Mouse (Mus musculus) hindbrain, embryonic 16.5 days (tissue): ENCODE results near the gene Dusp10. TPM values are rescaled to one million over a fixed set of nuclear protein-coding genes. Genes with fewer than 3 reads are reported as not detected.

Experiments used
- ATAC-seq: fragments of 200-750 bp; cut with Nextera tagmentation; 2 replicates; pipeline ENCODE4 v1.8.0; 2017; ENCODE audit warnings: moderate TSS enrichment, moderate library complexity
- H3K27ac ChIP-seq: fragments of 300-500 bp; sonication (generic); 2 replicates; pipeline ENCODE4 v1.5.1; 2014; ENCODE audit warnings: low read depth, mild to moderate bottlenecking, control low read depth, low read length, moderate library complexity
- H3K27me3 ChIP-seq: fragments of 300-500 bp; sonication (generic); replicated peaks from 2 replicates; pipeline ENCODE4 v1.6.1; 2014; ENCODE audit warnings: low read length; ENCODE audit not compliant: control insufficient read depth, insufficient read depth
- H3K36me3 ChIP-seq: fragments of 300-500 bp; sonication (generic); 2 replicates; pipeline ENCODE4 v1.6.1; 2014; ENCODE audit warnings: mild to moderate bottlenecking, low read length, moderate library complexity, mixed read lengths; ENCODE audit not compliant: control insufficient read depth, insufficient read depth
- H3K4me1 ChIP-seq: fragments of 300-500 bp; sonication (generic); 2 replicates; pipeline ENCODE4 v1.6.1; 2014; ENCODE audit warnings: low read depth, low read length; ENCODE audit not compliant: control insufficient read depth, insufficient read depth
- H3K4me2 ChIP-seq: fragments of 300-500 bp; sonication (generic); 2 replicates; pipeline ENCODE4 v1.6.1; 2014; ENCODE audit warnings: mild to moderate bottlenecking, low read length, control low read depth, moderate library complexity
- H3K4me3 ChIP-seq: fragments of 300-500 bp; sonication (generic); 2 replicates; pipeline ENCODE4 v1.5.1; 2014; ENCODE audit warnings: mild to moderate bottlenecking, low read length, control low read depth, moderate library complexity
- H3K9ac ChIP-seq: fragments of 300-500 bp; sonication (generic); 2 replicates; pipeline ENCODE4 v1.6.1; 2014; ENCODE audit warnings: low read depth, mild to moderate bottlenecking, control low read depth, low read length, moderate library complexity
- H3K9me3 ChIP-seq: fragments of 300-500 bp; sonication (generic); 2 replicates; pipeline ENCODE4 v1.6.1; 2014; ENCODE audit warnings: mild to moderate bottlenecking, low read length, moderate library complexity; ENCODE audit not compliant: control insufficient read depth
- WGBS: fragments of 180-500 bp; shearing (Covaris S2); extraction: QIAGEN DNeasy Blood & Tissue Kit; methylation state at CpG from one replicate; pipeline ENCODE4 v1.1.7; 2014; 5-methylcytosine and 5-hydroxymethylcytosine counted together
- polyA plus RNA-seq: library from polyadenylated mRNA; unstranded; fragments of >200 nt; fragmentation: Nextera tagmentation; extraction: Ambion mirVana; gene quantifications from 2 replicates; pipeline ENCODE4 v1.2.1, GENCODE M21; 2015

Dusp10 gene
- polyA plus RNA-seq, 1 experiment from 2014 or later, result 5.6 TPM

DNA sequence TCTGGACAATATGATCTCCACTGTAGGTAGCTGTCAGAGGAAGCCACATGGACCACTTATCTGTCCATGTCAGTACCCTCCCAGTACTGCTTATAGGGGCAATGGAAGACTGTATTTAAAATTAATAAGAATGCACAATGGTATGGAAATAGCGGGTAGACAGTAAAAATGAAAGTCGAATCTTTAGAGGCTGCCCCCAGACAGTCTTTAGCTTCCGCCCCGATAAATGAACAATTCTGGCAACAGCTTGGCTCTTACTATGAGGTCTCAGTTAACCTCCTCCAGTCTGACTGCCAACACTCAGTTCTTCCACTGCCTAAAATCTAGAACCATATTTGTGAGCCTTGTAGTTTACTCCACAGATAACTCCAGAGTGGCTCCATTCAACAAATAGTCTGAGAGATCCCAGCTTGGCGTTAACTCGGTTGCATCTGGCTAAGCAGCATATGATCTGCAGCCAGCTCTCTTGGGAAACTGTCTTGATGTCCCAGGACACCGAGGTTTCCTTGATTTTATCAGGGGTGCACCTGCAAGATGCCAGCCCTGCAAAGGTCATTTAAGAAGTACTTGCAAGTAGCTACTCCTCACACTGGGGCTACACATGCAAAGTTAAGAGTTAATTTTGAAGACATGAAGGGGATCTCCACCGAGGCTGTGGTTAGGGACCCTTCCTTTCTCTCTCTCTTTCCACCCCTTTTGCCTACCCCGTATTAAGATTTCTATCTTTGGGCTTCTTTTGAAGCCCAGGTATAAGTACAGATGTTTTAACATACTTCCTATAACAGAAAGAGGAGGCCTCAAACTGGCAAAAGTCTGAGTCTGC is 88.0 kb downstream of the Dusp10 start:
- Histone ChIP-seq H3K27me3 (no peaks in the 10 kb centered on the region), H3K9me3 (no peaks in the 10 kb centered on the region), H3K9ac (no peak overlapping the region), H3K4me3 (no peak overlapping the region), H3K4me1 (no peaks in the 10 kb centered on the region), H3K4me2 (no peak overlapping the region), H3K36me3 (no peaks in the 10 kb centered on the region), H3K27ac (no peak overlapping the region)
- WGBS, result 82% methylated on average over 9 of the region's 9 CpGs
- ATAC-seq, result no peak

DNA sequence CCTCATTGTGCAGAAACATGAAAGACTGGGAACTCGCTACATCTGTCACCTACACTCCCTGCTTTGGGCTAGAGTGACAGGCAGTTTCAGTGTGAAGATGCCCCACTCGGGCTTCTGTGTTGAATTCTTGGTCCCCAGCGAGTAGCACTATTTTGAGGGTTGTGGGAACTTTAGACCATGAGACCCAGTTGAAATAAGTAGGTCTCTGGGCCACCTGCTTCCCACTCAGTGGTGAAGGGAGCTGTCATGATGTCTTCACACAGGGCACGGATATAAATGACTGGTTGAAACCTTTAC is 88.6 kb downstream of the Dusp10 start:
- 82% methylated on average over 4 of the region's 4 CpGs for WGBS

DNA sequence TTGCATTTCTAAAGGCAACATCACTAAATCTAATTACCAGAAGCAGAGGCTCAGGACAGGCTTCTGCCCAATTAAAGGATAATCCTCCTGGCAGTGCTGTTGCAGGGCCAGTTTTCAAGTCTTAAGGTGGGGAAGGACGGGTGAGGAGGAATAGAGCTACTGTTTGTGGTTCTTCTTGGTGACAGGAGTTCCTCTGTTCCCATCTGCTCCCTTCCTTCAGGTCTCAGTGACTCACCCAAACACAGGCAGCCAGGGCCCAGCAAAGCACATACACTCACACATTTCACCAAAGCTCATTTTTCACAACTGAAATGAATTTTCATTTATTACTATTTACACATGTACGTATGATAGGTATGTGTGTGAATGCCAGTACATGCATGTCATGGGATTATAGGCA is 93.7 kb downstream of the Dusp10 start:
- ATAC-seq, result no peak
- Histone ChIP-seq H3K4me3 (no peak overlapping the region), H3K4me2 (no peak overlapping the region), H3K4me1 (no peaks in the 10 kb centered on the region), H3K9me3 (no peaks in the 10 kb centered on the region), H3K27me3 (no peaks in the 10 kb centered on the region), H3K9ac (no peak overlapping the region), H3K36me3 (no peaks in the 10 kb centered on the region), H3K27ac (no peak overlapping the region)
- WGBS, result 63% methylated on average over 2 of the region's 2 CpGs

More for the DNA sequence above, 88.6 kb downstream of the Dusp10 start:
- H3K9ac ChIP-seq, result no peak overlapping the region
- no peak overlapping the region for H3K4me2 ChIP-seq
- no peaks in the 10 kb centered on the region for H3K9me3 ChIP-seq
- no peak for ATAC-seq
- H3K27ac ChIP-seq, result no peak overlapping the region
- no peaks in the 10 kb centered on the region for H3K4me1 ChIP-seq
- H3K27me3 ChIP-seq, result no peaks in the 10 kb centered on the region
- no peak overlapping the region for H3K4me3 ChIP-seq
- no peaks in the 10 kb centered on the region for H3K36me3 ChIP-seq

DNA sequence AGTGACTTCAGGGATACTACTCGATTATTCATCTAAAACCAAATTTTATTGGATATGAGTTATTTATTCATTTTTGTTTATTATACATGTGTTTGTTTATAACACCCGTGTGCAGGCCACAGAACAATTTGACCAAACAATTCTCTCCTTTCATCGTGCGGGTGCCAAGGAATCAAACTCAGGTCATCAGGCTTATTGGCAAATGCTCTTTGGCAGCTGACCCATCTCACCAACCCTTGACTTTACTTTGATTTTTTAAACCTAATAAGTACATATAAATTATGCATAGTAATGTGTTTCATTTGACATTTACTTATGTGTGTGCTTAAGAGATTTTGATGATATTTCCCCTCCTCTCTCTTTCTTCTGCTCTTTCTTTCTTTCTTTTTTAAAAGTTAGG is 94.3 kb downstream of the Dusp10 start:
- WGBS, result 86% methylated on average over 4 of the region's 4 CpGs

DNA sequence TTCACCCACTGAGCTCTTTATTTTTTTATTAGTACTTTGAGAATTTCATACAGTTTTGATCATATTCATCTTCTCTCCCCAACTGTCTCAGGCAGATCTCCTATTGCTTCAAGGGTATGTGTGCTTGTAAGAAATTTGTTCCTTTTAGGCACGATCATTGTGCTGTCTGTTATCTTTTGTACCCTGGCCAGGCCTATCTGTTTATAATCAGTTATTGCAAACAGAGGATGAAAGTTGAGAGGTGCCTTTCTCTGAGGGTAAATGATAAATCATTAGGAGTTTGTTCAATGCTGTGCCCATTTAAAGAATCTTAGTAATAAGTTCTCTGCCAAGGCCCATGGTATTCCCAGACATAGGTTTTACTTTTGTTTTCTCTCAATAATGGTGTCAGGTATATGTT is 95.2 kb downstream of the Dusp10 start:
- H3K27ac ChIP-seq, result no peak overlapping the region
- no peak for ATAC-seq
- H3K4me3 ChIP-seq, result no peak overlapping the region
- no peaks in the 10 kb centered on the region for H3K4me1 ChIP-seq
- H3K4me2 ChIP-seq, result no peak overlapping the region
- H3K27me3 ChIP-seq, result no peaks in the 10 kb centered on the region
- H3K9ac ChIP-seq, result no peak overlapping the region
- no peaks in the 10 kb centered on the region for H3K9me3 ChIP-seq
- no peaks in the 10 kb centered on the region for H3K36me3 ChIP-seq
- WGBS, result 88% methylated on average over 1 of the region's 1 CpGs

More for the DNA sequence above, 94.3 kb downstream of the Dusp10 start:
- Histone ChIP-seq H3K36me3 (no peaks in the 10 kb centered on the region), H3K9ac (no peak overlapping the region), H3K27ac (no peak overlapping the region), H3K9me3 (no peaks in the 10 kb centered on the region), H3K4me1 (no peaks in the 10 kb centered on the region), H3K27me3 (no peaks in the 10 kb centered on the region), H3K4me2 (no peak overlapping the region), H3K4me3 (no peak overlapping the region)
- ATAC-seq, result no peak

DNA sequence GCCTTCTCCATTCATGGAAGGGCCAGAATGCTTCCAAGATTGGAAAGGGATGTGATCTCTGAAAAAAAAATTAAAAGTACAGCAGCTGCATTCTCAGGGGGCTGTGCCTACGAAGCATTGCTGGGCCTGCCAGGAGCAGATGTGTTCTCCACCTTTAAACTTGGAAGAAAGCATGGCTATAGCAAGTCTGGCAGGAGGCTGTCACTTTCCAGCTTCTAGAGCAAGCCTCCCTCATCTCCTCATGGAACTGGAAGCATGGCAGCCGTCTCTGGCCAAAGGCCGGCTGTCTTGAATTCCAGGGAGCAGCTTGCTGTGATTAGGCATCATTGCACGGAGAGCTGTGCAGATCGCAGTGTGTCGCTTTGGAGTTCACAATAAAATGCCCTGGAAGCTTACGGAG is 104.5 kb downstream of the Dusp10 start:
- Histone ChIP-seq H3K9me3 (no peaks in the 10 kb centered on the region), H3K27me3 (no peaks in the 10 kb centered on the region), H3K4me1 (no peaks in the 10 kb centered on the region), H3K27ac (no peak overlapping the region), H3K36me3 (no peaks in the 10 kb centered on the region), H3K4me3 (no peak overlapping the region), H3K9ac (no peak overlapping the region), H3K4me2 (no peak overlapping the region)
- no peak for ATAC-seq
- WGBS, result 74% methylated on average over 7 of the region's 7 CpGs

DNA sequence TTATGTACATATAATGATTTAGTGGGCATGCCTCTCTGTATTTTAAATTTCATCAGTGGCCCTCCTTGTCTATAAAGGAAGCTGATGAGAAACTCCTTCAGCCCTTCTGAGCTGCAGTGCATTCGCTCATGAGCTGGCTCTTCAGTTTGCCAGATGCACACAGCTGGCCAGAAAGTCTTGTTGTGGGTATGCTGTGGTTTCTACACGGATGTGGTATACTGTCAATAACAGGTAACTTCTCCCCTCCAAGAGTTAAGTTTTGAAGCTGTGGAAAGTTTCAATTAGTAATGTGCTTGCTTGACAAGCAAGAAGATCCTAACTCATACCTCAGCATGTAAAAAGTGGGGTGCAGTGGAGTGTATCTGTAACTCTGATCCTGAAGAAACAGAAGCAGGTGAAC is 104.9 kb downstream of the Dusp10 start:
- H3K4me1 ChIP-seq, result no peaks in the 10 kb centered on the region
- H3K36me3 ChIP-seq, result no peaks in the 10 kb centered on the region
- H3K4me3 ChIP-seq, result no peak overlapping the region
- no peak overlapping the region for H3K4me2 ChIP-seq
- H3K27me3 ChIP-seq, result no peaks in the 10 kb centered on the region
- ATAC-seq, result no peak
- 81% methylated on average over 2 of the region's 2 CpGs for WGBS
- H3K9ac ChIP-seq, result no peak overlapping the region
- no peaks in the 10 kb centered on the region for H3K9me3 ChIP-seq
- no peak overlapping the region for H3K27ac ChIP-seq

DNA sequence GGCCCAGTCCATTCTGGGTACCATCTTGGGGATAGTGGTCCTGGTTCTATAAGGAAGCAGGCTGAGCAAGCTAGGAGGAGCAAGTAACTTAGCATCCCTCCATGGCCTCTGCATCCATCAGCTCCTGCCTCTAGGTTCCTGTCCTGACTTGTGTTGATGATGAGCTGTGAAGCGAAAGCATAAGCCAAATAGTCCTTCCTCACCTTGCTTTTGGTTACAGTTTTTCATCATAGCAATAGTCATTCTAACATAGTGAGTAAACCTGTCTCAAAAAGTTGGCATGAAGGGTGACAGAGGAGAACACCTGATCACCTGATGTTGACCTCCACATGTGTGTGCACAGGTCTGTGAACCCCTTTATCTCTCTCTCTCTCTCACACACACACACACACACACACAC is 105.5 kb downstream of the Dusp10 start:
- Histone ChIP-seq H3K27ac (no peak overlapping the region), H3K4me1 (no peaks in the 10 kb centered on the region), H3K36me3 (no peaks in the 10 kb centered on the region), H3K4me3 (no peak overlapping the region), H3K27me3 (no peaks in the 10 kb centered on the region), H3K9ac (no peak overlapping the region), H3K9me3 (no peaks in the 10 kb centered on the region), H3K4me2 (no peak overlapping the region)
- no peak for ATAC-seq
- WGBS, result 83% methylated on average over 1 of the region's 1 CpGs
